Mouse (Mus musculus) lung, embryonic 14.5 days (tissue): ENCODE measurements at regions not wholly inside any gene's neighbourhood (a gene's known extent, or its start where the extent isn't known, plus 50 kb on each side); places are given as distances from the start of the nearest gene placed in this dataset.

Experiments used
- ATAC-seq: fragments of 200-750 bp; cut with Nextera tagmentation; 2 replicates; pipeline ENCODE4 v1.8.0; 2017; ENCODE audit warnings: mild to moderate bottlenecking, moderate TSS enrichment, moderate library complexity; ENCODE audit not compliant: insufficient read depth
- DNase-seq: peaks from one replicate; pipeline ENCODE4 v3.0.0-alpha.2; 2015
- H3K27ac ChIP-seq: fragments of 300-500 bp; sonication (generic); 2 replicates; pipeline ENCODE4 v1.5.1; 2014; ENCODE audit warnings: low read depth, mild to moderate bottlenecking, moderate library complexity
- H3K27me3 ChIP-seq: fragments of 300-500 bp; sonication (generic); 2 replicates; pipeline ENCODE4 v1.6.1; 2014; ENCODE audit warnings: low read length, control low read depth; ENCODE audit not compliant: insufficient read depth
- H3K36me3 ChIP-seq: fragments of 300-500 bp; sonication (generic); 2 replicates; pipeline ENCODE4 v1.6.1; 2014; ENCODE audit warnings: control low read depth; ENCODE audit not compliant: insufficient read depth
- H3K4me1 ChIP-seq: fragments of 300-500 bp; sonication (generic); 2 replicates; pipeline ENCODE4 v1.6.1; 2014; ENCODE audit warnings: antibody characterized with exemption, control low read depth; ENCODE audit not compliant: insufficient read depth
- H3K4me2 ChIP-seq: fragments of 300-500 bp; sonication (generic); 2 replicates; pipeline ENCODE4 v1.6.1; 2014; ENCODE audit warnings: mild to moderate bottlenecking
- H3K4me3 ChIP-seq: fragments of 300-500 bp; sonication (generic); 2 replicates; pipeline ENCODE4 v1.5.1; 2014; ENCODE audit warnings: low read depth, low read length
- H3K9ac ChIP-seq: fragments of 300-500 bp; sonication (generic); 2 replicates; pipeline ENCODE4 v1.6.1; 2014
- H3K9me3 ChIP-seq: fragments of 300-500 bp; sonication (generic); 2 replicates; pipeline ENCODE4 v1.6.1; 2016; ENCODE audit warnings: low read depth, low read length, control low read depth
- CTCF ChIP-seq: IDR thresholded peaks from 2 replicates; pipeline ENCODE4 v1.5.1; 2016; ENCODE audit warnings: antibody characterized with exemption, low read depth
- WGBS: fragments of 180-500 bp; shearing (Covaris S2); extraction: QIAGEN DNeasy Blood & Tissue Kit; methylation state at CpG from one replicate; pipeline ENCODE4 v1.1.7; 2014; 5-methylcytosine and 5-hydroxymethylcytosine counted together

DNA sequence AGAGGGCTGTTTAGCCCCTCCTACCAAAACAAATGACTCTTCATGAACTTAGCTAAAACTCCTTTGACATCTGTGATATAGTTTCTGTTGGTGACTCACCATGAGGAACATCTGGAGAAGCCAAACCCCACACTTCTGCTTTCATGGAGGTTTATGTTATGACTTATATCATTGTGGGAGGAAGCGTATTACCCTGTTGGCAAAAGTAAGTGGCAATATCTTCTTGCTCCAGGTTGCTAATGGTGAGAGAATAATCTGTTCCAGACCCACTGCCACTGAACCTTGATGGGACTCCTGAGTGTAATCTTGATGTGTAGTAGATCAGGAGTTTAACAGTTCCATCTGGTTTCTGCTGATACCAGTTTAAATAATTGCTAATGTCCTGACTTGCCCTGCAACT, 1096.2 kb upstream of the Tacstd2 start:
- Histone ChIP-seq H3K9ac (no peak overlapping the region), H3K4me3 (no peak overlapping the region), H3K27ac (no peak overlapping the region), H3K4me2 (no peak overlapping the region), H3K27me3 (no peaks in the 10 kb centered on the region), H3K9me3 (no peaks in the 10 kb centered on the region), H3K4me1 (no peaks in the 10 kb centered on the region), H3K36me3 (no peaks in the 10 kb centered on the region)
- no peak for TF ChIP-seq CTCF
- ATAC-seq (no peak), DNase-seq (no peak)
- 55% methylated on average over 1 of the region's 1 CpGs for WGBS

- ATAC-seq, result no peak
- no peak overlapping the region for H3K9ac ChIP-seq
- 65% methylated on average over 2 of the region's 2 CpGs for WGBS
Observed at GRCm38 (mm10) chr6:68606033-68606432, 1070.4 kb upstream of the Tacstd2 start.

More at GRCm38 (mm10) chr6:68606033-68606432, 1070.4 kb upstream of the Tacstd2 start:
- Histone ChIP-seq H3K9me3 (no peaks in the 10 kb centered on the region), H3K27ac (no peak overlapping the region), H3K4me3 (no peak overlapping the region), H3K4me1 (no peaks in the 10 kb centered on the region), H3K4me2 (no peak overlapping the region), H3K36me3 (no peaks in the 10 kb centered on the region), H3K27me3 (no peaks in the 10 kb centered on the region)
- no peak for DNase-seq
- TF ChIP-seq CTCF, result peak; percentile 18; the same call in 1 of the 2 replicates
